Mouse (Mus musculus): Measurements from ENCODE around the gene Ccdc106. TPM values are rescaled to one million over a fixed set of nuclear protein-coding genes. Genes with fewer than 3 reads are reported as not detected.

Gene Ccdc106
- polyA plus RNA-seq, 1 experiment from 2014 or later = 1.9 TPM

GRCm38 (mm10) chr7:5060239-5060731 lies 39.9 kb downstream of the Ccdc106 start:
- Histone ChIP-seq H3K4me1 (ENCODE audit: control insufficient read depth in 2 of 2, insufficient read depth in 2 of 2, low read length in 2 of 2) (peaks cover 5 to 28% of the 10 kb centered on the region in 2 experiments; a peak in 3 of 4 replicates), H3K27ac (replicated peaks in 1 of 2; ENCODE audit: control insufficient read depth in 1 of 2, insufficient read depth in 1 of 2, low read depth in 2 of 2, low read length in 2 of 2) (peak overlapping the region; percentile 96 to 98), H3K9ac (ENCODE audit: low read length) (peak overlapping the region; percentile 84), H3K4me2 (ENCODE audit: low read length) (peak overlapping the region; percentile 98), H3K9me3 (ENCODE audit: control insufficient read depth, low read length) (no peaks in the 10 kb centered on the region), H3K36me3 (ENCODE audit: control insufficient read depth, insufficient read depth, low read length) (peaks cover 7% of the 10 kb centered on the region), H3K4me3 (ENCODE audit: control insufficient read depth in 1 of 2, insufficient read depth in 1 of 2, low read depth in 1 of 2, low read length in 2 of 2) (peak overlapping the region; percentile 82 to 84), H3K27me3 (ENCODE audit: control insufficient read depth, insufficient read depth, low read length) (peaks cover 37% of the 10 kb centered on the region)
- WGBS = 2% methylated on average over 27 of the region's 27 CpGs
- 0 out of 2 replicates have a peak, but pooled peaks have one; percentile 2 for ATAC-seq (ENCODE audit: insufficient number of reproducible peaks, insufficient read depth, low FRiP score, low read depth)

DNA sequence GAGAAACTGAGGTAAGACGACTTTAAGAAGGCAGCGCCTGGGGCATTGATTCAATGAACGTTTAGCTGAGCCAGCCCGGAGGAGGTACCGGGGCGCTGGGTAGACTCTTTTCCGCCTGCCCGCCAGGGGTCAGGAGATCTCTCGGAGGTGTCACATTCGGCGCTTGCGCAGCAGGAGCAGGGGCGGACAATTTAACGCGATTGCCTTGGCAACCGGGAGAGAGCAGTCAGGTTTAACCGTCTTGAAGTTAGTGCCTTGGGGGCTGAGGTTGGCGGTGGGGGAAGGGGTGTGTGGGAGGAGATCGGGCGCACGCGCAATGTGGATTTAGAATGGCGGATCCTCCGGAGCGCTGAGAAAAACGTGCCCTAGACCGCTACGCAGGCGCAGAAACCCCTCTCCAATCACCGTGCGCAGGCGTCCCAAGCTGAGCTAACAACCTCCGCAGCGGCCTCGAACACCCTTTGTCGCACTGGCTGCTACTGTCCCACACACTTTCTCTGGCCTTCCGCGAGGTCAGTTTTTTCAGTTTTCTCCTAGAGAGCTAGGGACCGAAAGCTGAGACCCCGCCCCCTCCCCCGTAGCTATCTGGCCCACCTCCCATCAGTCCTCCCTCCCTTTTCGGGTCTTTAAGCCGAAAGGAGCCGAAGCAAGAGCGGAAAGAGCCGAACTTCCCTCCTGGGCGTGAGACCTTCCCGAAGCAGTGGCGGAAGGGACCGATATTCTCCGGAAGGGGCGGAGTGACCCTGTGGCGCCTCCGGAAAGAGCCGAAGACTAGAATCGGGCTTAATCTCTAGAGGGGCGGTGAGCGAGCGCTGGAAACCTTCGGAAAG lies 40.8 kb downstream of the Ccdc106 start:
- H3K27ac ChIP-seq (replicated peaks in 1 of 2; ENCODE audit: control insufficient read depth in 1 of 2, insufficient read depth in 1 of 2, low read depth in 2 of 2, low read length in 2 of 2) = peak overlapping the region; percentile 98 to 100
- peak overlapping the region; percentile 82 to 84 for H3K4me3 ChIP-seq (ENCODE audit: control insufficient read depth in 1 of 2, insufficient read depth in 1 of 2, low read depth in 1 of 2, low read length in 2 of 2)
- H3K36me3 ChIP-seq (ENCODE audit: control insufficient read depth, insufficient read depth, low read length) = peaks cover 11% of the 10 kb centered on the region
- H3K9ac ChIP-seq (ENCODE audit: low read length) = peak overlapping the region; percentile 84
- peak overlapping the region; percentile 98 for H3K4me2 ChIP-seq (ENCODE audit: low read length)
- H3K9me3 ChIP-seq (ENCODE audit: control insufficient read depth, low read length) = no peaks in the 10 kb centered on the region
- ATAC-seq (ENCODE audit: insufficient number of reproducible peaks, insufficient read depth, low FRiP score, low read depth) = peak; percentile 85
- H3K27me3 ChIP-seq (ENCODE audit: control insufficient read depth, insufficient read depth, low read length) = peaks cover 28% of the 10 kb centered on the region
- under 1% methylated on average over 60 of the region's 60 CpGs for WGBS
- peaks cover 5 to 30% of the 10 kb centered on the region in 2 experiments; a peak in 3 of 4 replicates for H3K4me1 ChIP-seq (ENCODE audit: control insufficient read depth in 2 of 2, insufficient read depth in 2 of 2, low read length in 2 of 2)

- H3K4me3 ChIP-seq (ENCODE audit: control insufficient read depth in 1 of 2, insufficient read depth in 1 of 2, low read depth in 1 of 2, low read length in 2 of 2) = peak within 1 kb of the TSS; percentile 84
- peak within 1 kb of the TSS; percentile 98 to 100 for H3K27ac ChIP-seq (replicated peaks in 1 of 2; ENCODE audit: control insufficient read depth in 1 of 2, insufficient read depth in 1 of 2, low read depth in 2 of 2, low read length in 2 of 2)
- peak within 1 kb of the TSS; percentile 84 for H3K9ac ChIP-seq (ENCODE audit: low read length)
- H3K4me2 ChIP-seq (ENCODE audit: low read length) = peak within 1 kb of the TSS; percentile 98
- H3K9me3 ChIP-seq (ENCODE audit: control insufficient read depth, low read length) = no peaks in the 10 kb centered on the region
- WGBS = under 1% methylated on average over 57 of the region's 65 CpGs
- H3K27me3 ChIP-seq (ENCODE audit: control insufficient read depth, insufficient read depth, low read length) = peaks cover 22% of the 10 kb centered on the region
- H3K4me1 ChIP-seq (ENCODE audit: control insufficient read depth in 2 of 2, insufficient read depth in 2 of 2, low read length in 2 of 2) = peaks cover 4 to 26% of the 10 kb centered on the region in 2 experiments; a peak in 3 of 4 replicates
- H3K36me3 ChIP-seq (ENCODE audit: control insufficient read depth, insufficient read depth, low read length) = peaks cover 18% of the 10 kb centered on the region
- ATAC-seq (ENCODE audit: insufficient number of reproducible peaks, insufficient read depth, low FRiP score, low read depth) = peak; percentile 81
Observed at GRCm38 (mm10) chr7:5061774-5062359, 41.5 kb downstream of the Ccdc106 start, which contains the start of gene U2af2. Gene U2af2 (plus strand): TSS chr7:5062143.

DNA sequence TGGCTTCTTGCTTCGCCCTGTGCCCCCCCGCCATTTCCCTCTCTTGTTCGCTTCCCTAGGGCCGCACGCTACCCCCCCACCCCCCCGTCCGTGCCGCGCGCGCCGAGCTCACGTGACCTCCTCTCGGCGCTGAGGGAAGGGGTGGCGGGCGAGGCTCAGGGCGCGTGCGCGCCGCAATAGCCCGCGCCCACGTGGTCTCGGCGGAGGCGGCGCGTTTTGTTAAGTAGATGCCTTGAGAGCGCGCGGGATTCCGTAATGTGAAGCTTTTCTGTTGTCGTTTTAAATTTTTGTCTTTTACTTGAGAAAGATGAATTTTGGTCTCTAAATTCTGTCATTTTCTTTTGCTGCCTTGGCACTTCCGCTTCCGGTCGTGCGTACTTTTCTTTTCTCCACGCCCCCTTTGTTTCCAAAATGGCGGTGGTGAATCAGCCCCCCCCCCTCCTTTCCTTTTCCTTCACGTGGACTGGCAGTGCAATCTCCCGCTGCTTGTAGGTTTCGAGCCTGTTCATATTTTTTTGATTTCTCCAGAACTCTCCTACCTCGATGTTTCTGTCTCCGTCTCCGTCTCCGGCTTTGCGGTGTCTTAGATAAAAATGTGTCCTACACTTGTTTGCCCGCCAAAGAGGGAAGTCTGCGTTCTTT lies 42.1 kb downstream of the Ccdc106 start:
- Histone ChIP-seq H3K9me3 (ENCODE audit: control insufficient read depth, low read length) (no peaks in the 10 kb centered on the region), H3K27me3 (ENCODE audit: control insufficient read depth, insufficient read depth, low read length) (peaks cover 16% of the 10 kb centered on the region), H3K4me3 (ENCODE audit: control insufficient read depth in 1 of 2, insufficient read depth in 1 of 2, low read depth in 1 of 2, low read length in 2 of 2) (peak overlapping the region; percentile 84), H3K9ac (ENCODE audit: low read length) (peak overlapping the region; percentile 84), H3K36me3 (ENCODE audit: control insufficient read depth, insufficient read depth, low read length) (peaks cover 25% of the 10 kb centered on the region), H3K4me2 (ENCODE audit: low read length) (peak overlapping the region; percentile 98), H3K27ac (replicated peaks in 1 of 2; ENCODE audit: control insufficient read depth in 1 of 2, insufficient read depth in 1 of 2, low read depth in 2 of 2, low read length in 2 of 2) (peak overlapping the region; percentile 95 to 98), H3K4me1 (ENCODE audit: control insufficient read depth in 2 of 2, insufficient read depth in 2 of 2, low read length in 2 of 2) (peaks cover 3 to 23% of the 10 kb centered on the region in 2 experiments; a peak in 3 of 4 replicates)
- WGBS = under 1% methylated on average over 41 of the region's 51 CpGs
- ATAC-seq (ENCODE audit: insufficient number of reproducible peaks, insufficient read depth, low FRiP score, low read depth) = peak; percentile 63

GRCm38 (mm10) chr7:5064886-5065285 lies 44.5 kb downstream of the Ccdc106 start:
- Histone ChIP-seq H3K4me1 (ENCODE audit: control insufficient read depth in 2 of 2, insufficient read depth in 2 of 2, low read length in 2 of 2) (peaks cover 3 to 23% of the 10 kb centered on the region in 2 experiments; a peak in 3 of 4 replicates), H3K9me3 (ENCODE audit: control insufficient read depth, low read length) (no peaks in the 10 kb centered on the region), H3K9ac (ENCODE audit: low read length) (no peak overlapping the region), H3K27me3 (ENCODE audit: control insufficient read depth, insufficient read depth, low read length) (no peaks in the 10 kb centered on the region), H3K4me2 (ENCODE audit: low read length) (no peak overlapping the region), H3K27ac (replicated peaks in 1 of 2; ENCODE audit: control insufficient read depth in 1 of 2, insufficient read depth in 1 of 2, low read depth in 2 of 2, low read length in 2 of 2) (no peak overlapping the region), H3K4me3 (ENCODE audit: control insufficient read depth in 1 of 2, insufficient read depth in 1 of 2, low read depth in 1 of 2, low read length in 2 of 2) (no peak overlapping the region), H3K36me3 (ENCODE audit: control insufficient read depth, insufficient read depth, low read length) (peaks cover 49% of the 10 kb centered on the region)
- no peak for ATAC-seq (ENCODE audit: insufficient number of reproducible peaks, insufficient read depth, low FRiP score, low read depth)
- WGBS = 91% methylated on average over 6 of the region's 6 CpGs

DNA sequence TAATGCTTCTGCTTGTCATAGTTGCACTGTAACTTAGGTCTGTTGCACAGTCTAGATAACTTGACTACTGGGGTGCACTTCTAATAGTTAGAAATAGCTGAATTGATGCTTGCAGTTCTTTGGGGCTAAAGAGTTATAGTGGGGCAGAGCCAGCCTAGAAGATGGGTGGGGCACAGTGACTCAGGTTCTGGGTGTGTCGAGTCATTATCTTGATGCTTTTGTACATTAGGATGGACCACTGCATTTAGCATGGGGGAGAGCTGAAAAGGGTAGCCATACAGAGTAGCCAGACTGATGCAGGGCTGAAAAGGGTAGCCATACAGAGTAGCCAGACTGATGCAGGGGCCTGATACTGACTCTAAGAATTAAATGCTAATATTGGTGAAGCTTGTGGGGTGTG lies 53.2 kb downstream of the Ccdc106 start:
- H3K4me2 ChIP-seq (ENCODE audit: low read length) = no peak overlapping the region
- no peak for ATAC-seq (ENCODE audit: insufficient number of reproducible peaks, insufficient read depth, low FRiP score, low read depth)
- no peaks in the 10 kb centered on the region for H3K4me1 ChIP-seq (ENCODE audit: control insufficient read depth in 2 of 2, insufficient read depth in 2 of 2, low read length in 2 of 2)
- H3K9ac ChIP-seq (ENCODE audit: low read length) = no peak overlapping the region
- H3K36me3 ChIP-seq (ENCODE audit: control insufficient read depth, insufficient read depth, low read length) = peaks cover 99% of the 10 kb centered on the region
- H3K27me3 ChIP-seq (ENCODE audit: control insufficient read depth, insufficient read depth, low read length) = no peaks in the 10 kb centered on the region
- H3K4me3 ChIP-seq (ENCODE audit: control insufficient read depth in 1 of 2, insufficient read depth in 1 of 2, low read depth in 1 of 2, low read length in 2 of 2) = no peak overlapping the region
- no peak overlapping the region for H3K27ac ChIP-seq (replicated peaks in 1 of 2; ENCODE audit: control insufficient read depth in 1 of 2, insufficient read depth in 1 of 2, low read depth in 2 of 2, low read length in 2 of 2)
- WGBS = 44% methylated on average over 1 of the region's 1 CpGs
- no peaks in the 10 kb centered on the region for H3K9me3 ChIP-seq (ENCODE audit: control insufficient read depth, low read length)

- ATAC-seq (ENCODE audit: insufficient number of reproducible peaks, insufficient read depth, low FRiP score, low read depth) = no peak
- no peak overlapping the region for H3K4me3 ChIP-seq (ENCODE audit: control insufficient read depth in 1 of 2, insufficient read depth in 1 of 2, low read depth in 1 of 2, low read length in 2 of 2)
- no peaks in the 10 kb centered on the region for H3K27me3 ChIP-seq (ENCODE audit: control insufficient read depth, insufficient read depth, low read length)
- WGBS = 96% methylated on average over 5 of the region's 5 CpGs
- H3K4me1 ChIP-seq (ENCODE audit: control insufficient read depth in 2 of 2, insufficient read depth in 2 of 2, low read length in 2 of 2) = no peaks in the 10 kb centered on the region
- peaks cover 91% of the 10 kb centered on the region for H3K36me3 ChIP-seq (ENCODE audit: control insufficient read depth, insufficient read depth, low read length)
- H3K9me3 ChIP-seq (ENCODE audit: control insufficient read depth, low read length) = no peaks in the 10 kb centered on the region
- no peak overlapping the region for H3K4me2 ChIP-seq (ENCODE audit: low read length)
- H3K9ac ChIP-seq (ENCODE audit: low read length) = no peak overlapping the region
- no peak overlapping the region for H3K27ac ChIP-seq (replicated peaks in 1 of 2; ENCODE audit: control insufficient read depth in 1 of 2, insufficient read depth in 1 of 2, low read depth in 2 of 2, low read length in 2 of 2)
Observed at GRCm38 (mm10) chr7:5074984-5075383, 54.6 kb downstream of the Ccdc106 start.

All from heart, embryonic 14.5 days (tissue).